Mouse (Mus musculus): ENCODE data around the gene 2510039O18Rik.

2510039O18Rik gene

DNA sequence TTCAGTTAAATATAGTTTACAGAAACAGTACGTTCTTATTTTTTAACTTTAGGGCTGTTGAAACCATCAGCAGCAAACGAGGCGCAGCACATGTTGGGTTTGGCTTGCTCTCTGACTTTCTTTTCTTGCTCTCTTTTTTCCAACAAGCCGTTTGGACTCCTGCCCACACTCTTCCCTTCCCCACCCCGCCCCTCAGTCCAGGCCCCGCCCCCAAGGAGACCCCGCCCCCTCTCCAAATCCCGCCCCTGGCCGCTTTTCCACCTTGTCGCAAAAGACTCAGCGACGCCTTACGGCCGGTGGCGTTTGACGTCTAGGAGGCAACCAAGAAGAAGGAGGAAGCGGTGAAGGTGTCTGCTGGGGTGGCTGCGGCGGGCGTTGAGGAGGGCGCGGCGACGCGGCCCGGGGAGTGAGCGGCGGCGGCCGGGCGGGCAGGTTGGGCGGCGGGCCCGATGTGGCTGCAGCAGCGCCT, at the start of gene 2510039O18Rik:
Gene 2510039O18Rik (plus strand): TSS at position 320 of the 469 bp plus-strand sequence.
- H3K36me3 ChIP-seq (ENCODE audit: control insufficient read depth, insufficient read depth, low read length, poor library complexity, severe bottlenecking), result peaks cover 6% of the 10 kb centered on the region
- DNase-seq (ENCODE audit: low read depth, low spot score), result peak; percentile 93
- H3K27me3 ChIP-seq (ENCODE audit: control insufficient read depth, insufficient read depth, low read length, poor library complexity, severe bottlenecking), result no peaks in the 10 kb centered on the region; the same call in 1 of the 2 replicates

DNA sequence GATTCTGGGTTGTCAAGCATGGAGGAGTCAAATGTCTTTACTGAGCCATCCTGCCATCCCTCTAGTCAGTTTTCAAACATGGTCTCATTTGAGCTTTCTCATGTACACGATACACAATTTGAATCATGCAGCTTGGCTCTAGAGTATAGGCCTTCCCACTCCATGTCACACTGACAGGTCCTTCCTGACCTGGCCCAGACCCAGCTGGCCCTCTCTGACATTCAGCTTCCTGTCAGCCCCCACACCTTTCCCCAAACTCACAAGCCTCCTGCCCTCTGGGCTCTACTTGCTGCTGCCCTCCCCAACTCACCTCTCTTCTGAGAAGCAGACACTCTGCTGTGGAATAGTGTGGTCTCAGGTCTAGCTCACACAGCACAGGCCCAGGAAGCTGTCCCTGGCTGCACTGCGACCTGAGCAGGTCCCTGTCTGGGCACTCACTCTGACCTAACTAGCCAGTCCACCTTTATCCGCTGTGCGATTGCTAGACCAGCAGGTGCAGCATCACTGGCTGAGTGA, 44.8 kb upstream of the 2510039O18Rik start:
- Histone ChIP-seq H3K36me3 (ENCODE audit: control insufficient read depth, insufficient read depth, low read length, poor library complexity, severe bottlenecking) (peaks cover 11% of the 10 kb centered on the region), H3K27me3 (ENCODE audit: control insufficient read depth, insufficient read depth, low read length, poor library complexity, severe bottlenecking) (no peaks in the 10 kb centered on the region)
- DNase-seq (ENCODE audit: low read depth, low spot score), result no peak

DNA sequence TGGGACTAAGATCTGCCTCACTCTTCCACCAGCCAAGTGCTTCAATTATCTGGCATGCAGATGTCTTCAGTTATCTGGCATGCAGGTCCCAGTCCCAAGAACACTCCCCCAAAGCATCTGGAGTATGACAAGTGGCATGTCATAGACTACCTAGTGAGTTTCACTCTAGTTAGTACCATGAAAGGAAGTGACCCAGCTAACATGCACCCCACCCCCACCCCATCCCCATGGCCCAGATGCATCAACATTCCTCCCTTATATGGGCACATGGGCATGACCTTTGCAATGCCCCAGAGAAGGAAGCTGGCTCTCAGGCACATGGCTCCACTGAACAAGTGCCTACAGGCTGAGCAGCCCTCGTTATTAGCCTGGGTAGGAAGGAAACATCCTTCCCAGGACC, 44.3 kb upstream of the 2510039O18Rik start:
- no peaks in the 10 kb centered on the region for H3K27me3 ChIP-seq (ENCODE audit: control insufficient read depth, insufficient read depth, low read length, poor library complexity, severe bottlenecking)
- no peak for DNase-seq (ENCODE audit: low read depth, low spot score)
- H3K36me3 ChIP-seq (ENCODE audit: control insufficient read depth, insufficient read depth, low read length, poor library complexity, severe bottlenecking), result peaks cover 10% of the 10 kb centered on the region

DNA sequence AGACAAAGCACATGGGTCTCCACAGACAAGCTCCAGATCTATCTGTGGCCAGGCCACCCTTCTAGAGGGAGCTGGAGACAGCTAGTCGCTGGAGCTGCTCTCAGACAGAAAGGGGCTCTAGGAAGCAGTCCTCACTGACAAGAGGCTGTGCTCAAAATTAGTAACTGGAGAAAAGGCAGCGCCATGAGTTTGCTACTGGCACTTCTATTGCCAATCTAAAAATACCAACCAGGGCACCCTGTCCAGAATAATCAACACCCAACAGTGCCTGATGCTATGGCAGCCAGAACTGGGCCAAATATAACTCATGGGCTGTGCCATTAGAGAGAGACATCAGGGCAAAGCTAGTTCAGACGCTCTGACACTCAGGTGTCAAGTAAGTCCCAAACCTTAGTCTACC, 43.3 kb upstream of the 2510039O18Rik start:
- no peak for DNase-seq (ENCODE audit: low read depth, low spot score)
- Histone ChIP-seq H3K27me3 (ENCODE audit: control insufficient read depth, insufficient read depth, low read length, poor library complexity, severe bottlenecking) (no peaks in the 10 kb centered on the region), H3K36me3 (ENCODE audit: control insufficient read depth, insufficient read depth, low read length, poor library complexity, severe bottlenecking) (peaks cover 10% of the 10 kb centered on the region)

DNA sequence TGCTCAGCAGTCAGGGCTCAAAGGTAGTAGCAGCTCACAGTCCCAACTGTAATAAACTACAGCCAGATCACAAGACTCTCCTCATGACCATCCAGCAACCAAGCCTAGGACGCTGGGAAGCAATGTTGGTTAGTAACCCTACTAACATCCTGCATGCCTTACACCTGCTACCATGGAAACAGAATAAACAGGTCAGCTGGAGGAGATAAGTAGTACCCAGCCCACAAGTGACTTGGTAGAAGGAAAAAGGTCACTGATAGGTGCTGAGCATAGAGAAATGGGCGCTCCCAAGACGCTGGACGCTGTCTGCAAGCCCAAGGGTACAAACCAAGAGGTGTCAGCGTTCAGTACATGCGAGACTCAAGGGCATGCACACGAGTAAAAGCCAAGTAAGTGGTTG, 40.2 kb upstream of the 2510039O18Rik start:
- DNase-seq (ENCODE audit: low read depth, low spot score), result no peak
- Histone ChIP-seq H3K27me3 (ENCODE audit: control insufficient read depth, insufficient read depth, low read length, poor library complexity, severe bottlenecking) (no peaks in the 10 kb centered on the region), H3K36me3 (ENCODE audit: control insufficient read depth, insufficient read depth, low read length, poor library complexity, severe bottlenecking) (peaks cover 7% of the 10 kb centered on the region)

DNA sequence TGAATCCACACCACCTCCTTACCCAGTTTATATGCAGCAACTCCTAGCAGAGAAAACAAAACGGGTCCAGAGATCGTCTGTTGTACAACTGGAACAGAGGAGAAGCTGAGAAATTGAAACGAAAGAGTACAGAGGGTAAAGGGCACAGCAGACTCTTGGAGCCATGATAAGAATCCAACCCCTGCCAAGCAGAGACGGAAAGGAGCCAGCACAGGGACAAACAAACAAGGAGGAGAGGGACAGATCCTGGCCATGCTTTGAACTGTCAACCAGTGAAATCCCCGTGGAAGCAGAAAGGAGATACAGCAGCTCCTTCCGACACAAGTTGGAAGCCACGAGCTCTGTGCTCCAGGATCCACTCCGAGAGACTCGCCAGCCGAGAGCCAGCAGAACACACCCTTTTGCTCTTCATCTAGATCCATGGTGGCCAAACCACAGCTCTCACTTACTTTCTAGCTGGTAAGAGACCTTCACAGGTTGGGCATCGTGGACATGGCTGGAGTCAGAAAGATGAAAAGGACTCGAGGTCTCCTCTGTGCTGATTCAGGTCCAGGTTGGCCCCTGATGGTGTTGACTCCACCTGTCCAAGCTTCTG, 37.7 kb upstream of the 2510039O18Rik start:
- no peaks in the 10 kb centered on the region for H3K27me3 ChIP-seq (ENCODE audit: control insufficient read depth, insufficient read depth, low read length, poor library complexity, severe bottlenecking)
- H3K36me3 ChIP-seq (ENCODE audit: control insufficient read depth, insufficient read depth, low read length, poor library complexity, severe bottlenecking), result no peaks in the 10 kb centered on the region; the same call in 1 of the 2 replicates
- no peak for DNase-seq (ENCODE audit: low read depth, low spot score)

DNA sequence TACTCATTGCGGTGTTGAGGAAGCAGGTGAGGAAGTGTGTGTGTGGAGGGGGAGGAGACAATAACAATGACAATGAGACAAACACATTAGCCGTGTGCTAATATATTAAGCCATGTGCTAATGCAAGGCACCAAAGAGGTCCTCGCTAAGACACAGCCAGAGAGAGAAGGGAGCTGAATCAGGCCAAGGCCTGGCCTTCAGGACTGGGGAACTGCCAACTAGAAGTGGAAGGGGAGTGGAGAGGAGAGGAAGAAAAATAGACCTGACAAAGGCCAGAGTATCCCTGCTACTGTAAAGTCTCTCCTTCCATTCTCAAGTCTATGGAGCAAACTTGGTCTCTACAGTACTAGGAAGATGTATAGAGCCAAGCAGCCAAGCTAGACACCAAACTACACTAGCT, 37.1 kb upstream of the 2510039O18Rik start:
- Histone ChIP-seq H3K36me3 (ENCODE audit: control insufficient read depth, insufficient read depth, low read length, poor library complexity, severe bottlenecking) (no peaks in the 10 kb centered on the region), H3K27me3 (ENCODE audit: control insufficient read depth, insufficient read depth, low read length, poor library complexity, severe bottlenecking) (no peaks in the 10 kb centered on the region)
- no peak for DNase-seq (ENCODE audit: low read depth, low spot score)

DNA sequence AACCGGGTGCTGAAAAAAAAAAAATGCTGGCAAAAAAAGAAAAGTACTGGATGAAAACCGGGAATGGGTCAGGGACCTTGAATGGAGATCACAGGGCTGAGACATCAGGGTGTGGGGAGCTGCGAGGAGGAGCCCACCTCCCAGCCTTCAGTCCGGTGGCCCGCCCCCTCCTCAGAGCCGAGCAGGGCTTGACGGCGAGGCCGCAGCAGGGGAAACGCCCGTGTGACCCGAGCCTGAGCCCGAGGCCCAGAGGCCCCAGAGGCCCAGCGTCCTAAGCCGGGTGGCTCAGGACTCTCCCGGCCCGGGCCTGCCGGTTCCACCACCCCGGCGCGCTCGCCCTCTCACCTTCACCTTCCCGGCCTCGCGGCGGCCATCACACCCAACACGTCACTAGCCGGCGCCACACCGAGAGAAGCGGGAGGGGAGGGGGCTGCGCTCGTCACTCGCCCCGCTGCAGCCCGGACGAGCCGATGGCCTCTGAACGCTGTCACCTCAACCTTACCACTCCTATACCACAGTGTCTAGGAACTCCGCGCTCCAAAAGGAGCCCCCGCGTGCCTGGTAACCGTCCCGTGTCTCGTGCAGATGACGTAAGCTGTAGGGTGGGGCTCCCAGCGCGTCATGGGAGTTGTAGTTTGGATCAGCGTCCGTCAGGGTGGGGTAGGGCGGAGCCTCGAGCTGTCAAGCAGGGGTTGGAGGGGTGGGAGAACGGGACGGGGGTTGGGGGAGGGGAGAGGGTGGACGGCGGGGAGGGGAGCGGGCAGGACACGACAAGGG, 36.2 kb upstream of the 2510039O18Rik start, which contains the start of gene Mfn2:
Gene Mfn2 (minus strand): TSS at position 392 of the 777 bp plus-strand sequence.
- Histone ChIP-seq H3K27me3 (ENCODE audit: control insufficient read depth, insufficient read depth, low read length, poor library complexity, severe bottlenecking) (no peaks in the 10 kb centered on the region), H3K36me3 (ENCODE audit: control insufficient read depth, insufficient read depth, low read length, poor library complexity, severe bottlenecking) (no peaks in the 10 kb centered on the region)
- DNase-seq (ENCODE audit: low read depth, low spot score), result peak; percentile 90

DNA sequence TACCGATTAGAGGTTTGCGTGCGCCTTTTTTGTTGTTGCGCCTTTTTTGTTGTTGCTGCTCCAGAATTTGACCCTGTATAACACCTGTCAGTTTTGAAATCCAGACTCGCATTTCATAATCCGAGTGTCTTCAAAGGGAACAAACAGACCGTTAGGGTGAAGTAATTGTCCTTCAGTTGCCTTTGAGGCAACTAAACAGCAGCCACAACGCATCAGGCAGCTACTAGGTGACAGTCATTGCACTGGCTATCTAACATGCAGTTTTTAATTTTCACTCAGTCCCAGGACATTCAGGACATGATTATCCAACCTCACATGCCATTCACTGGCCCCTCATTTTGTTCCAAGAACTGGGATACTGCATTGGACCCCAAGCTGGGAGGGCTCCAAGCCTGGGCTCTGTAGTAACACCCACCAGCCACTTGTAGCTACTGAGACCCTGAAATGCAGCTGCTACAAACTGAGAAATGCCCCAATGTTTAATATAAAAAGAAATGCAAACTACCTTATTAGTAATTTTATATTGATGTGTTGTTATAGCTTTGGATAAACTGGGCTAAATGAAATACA, 35.5 kb upstream of the 2510039O18Rik start:
- no peak for DNase-seq (ENCODE audit: low read depth, low spot score)
- H3K27me3 ChIP-seq (ENCODE audit: control insufficient read depth, insufficient read depth, low read length, poor library complexity, severe bottlenecking), result no peaks in the 10 kb centered on the region

DNA sequence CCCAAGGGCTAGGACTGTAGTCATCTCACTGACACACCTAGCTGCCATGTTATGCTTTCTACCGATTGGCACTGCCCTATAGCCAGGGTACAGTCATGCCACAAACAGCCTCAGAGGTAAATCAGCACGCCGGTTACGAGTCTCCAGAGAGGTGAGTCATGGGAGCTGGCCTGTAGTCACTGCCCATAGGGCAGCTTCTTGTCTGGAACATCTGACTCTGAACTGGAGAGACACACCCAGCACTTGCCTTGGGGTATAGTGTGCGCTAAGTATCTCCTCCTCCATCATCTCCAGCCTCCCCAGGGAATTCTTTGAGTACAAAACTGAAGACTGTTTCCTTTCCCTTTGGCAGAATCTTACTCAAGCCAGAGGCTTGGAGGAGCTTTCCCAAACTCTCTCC, 34.5 kb upstream of the 2510039O18Rik start:
- Histone ChIP-seq H3K27me3 (ENCODE audit: control insufficient read depth, insufficient read depth, low read length, poor library complexity, severe bottlenecking) (no peaks in the 10 kb centered on the region), H3K36me3 (ENCODE audit: control insufficient read depth, insufficient read depth, low read length, poor library complexity, severe bottlenecking) (no peaks in the 10 kb centered on the region)
- no peak for DNase-seq (ENCODE audit: low read depth, low spot score)

More for the DNA sequence above, 35.5 kb upstream of the 2510039O18Rik start:
- H3K36me3 ChIP-seq (ENCODE audit: control insufficient read depth, insufficient read depth, low read length, poor library complexity, severe bottlenecking), result no peaks in the 10 kb centered on the region

DNA sequence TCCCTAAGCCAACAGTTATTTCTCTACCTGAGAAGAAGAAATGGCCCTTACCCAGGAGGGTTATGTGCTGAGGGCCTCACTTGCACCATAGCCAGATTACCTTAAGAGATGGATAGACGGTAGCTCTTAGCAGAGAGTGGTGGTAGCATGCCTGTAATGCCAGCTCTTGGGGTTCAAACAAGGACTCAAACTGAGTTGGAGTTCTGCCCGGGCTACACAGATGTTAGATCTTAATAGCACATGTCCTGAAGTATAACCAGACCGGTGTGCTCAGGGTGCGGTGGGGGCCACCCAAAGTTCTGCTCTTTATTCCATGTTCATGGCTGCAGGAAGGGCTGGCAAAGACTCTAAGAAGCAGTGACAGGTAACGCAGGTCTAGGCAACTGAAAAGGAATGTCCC, 31.2 kb upstream of the 2510039O18Rik start:
- H3K36me3 ChIP-seq (ENCODE audit: control insufficient read depth, insufficient read depth, low read length, poor library complexity, severe bottlenecking), result no peaks in the 10 kb centered on the region
- DNase-seq (ENCODE audit: low read depth, low spot score), result no peak
- no peaks in the 10 kb centered on the region for H3K27me3 ChIP-seq (ENCODE audit: control insufficient read depth, insufficient read depth, low read length, poor library complexity, severe bottlenecking)

DNA sequence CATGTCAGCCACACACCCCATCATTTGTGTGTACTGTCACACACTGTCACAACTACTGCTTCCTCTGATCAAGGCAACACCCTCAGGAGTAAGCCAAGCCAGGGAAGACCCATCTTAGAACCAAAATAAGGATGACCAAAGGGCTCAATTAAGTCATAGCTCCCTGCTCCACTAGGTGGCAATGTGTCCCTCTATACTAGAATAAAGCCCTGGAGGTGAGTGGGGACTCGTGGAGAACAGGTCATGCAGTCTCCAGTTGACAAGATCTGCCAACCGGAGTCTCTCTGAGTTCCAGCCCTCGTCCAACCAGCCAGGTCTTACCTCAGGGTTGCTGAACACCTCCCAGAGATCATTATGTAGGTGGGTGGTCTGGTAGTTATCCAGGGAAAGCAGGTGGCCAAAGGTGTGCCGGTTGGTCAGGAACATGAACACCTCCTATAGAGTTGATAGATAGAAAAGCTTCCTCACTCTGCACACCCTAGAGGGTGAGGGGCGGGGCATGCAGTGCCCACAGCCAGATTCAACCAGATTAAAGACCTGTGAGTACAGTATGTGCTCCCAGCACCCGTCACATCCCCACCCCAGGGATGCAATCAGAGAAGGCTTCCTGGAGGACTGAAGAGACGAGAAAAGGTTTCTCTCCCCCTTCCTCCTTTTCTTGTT, 22.1 kb upstream of the 2510039O18Rik start:
- Histone ChIP-seq H3K27me3 (ENCODE audit: control insufficient read depth, insufficient read depth, low read length, poor library complexity, severe bottlenecking) (no peaks in the 10 kb centered on the region), H3K36me3 (ENCODE audit: control insufficient read depth, insufficient read depth, low read length, poor library complexity, severe bottlenecking) (no peaks in the 10 kb centered on the region; the same call in 1 of the 2 replicates)
- peak; percentile 54 for DNase-seq (ENCODE audit: low read depth, low spot score)

DNA sequence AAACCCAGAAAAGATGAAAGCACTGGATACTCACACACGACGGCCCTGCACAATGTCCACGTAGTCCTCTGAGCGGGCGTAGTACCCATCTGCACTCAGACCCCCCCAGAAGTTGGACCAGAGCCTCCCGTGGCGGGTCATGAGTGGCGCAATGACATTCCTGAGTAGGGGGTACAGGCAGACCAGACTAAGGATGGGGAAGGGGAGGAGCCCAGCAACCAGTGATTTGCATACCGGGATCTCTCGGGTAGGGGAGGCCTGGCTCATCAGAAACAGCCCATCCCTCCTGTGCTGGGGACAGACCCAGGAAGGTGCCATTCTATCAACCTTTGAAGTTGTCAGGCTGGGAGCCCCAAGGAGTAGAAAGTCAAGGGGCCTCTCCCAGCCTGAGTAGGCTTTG, 19.7 kb upstream of the 2510039O18Rik start:
- no peaks in the 10 kb centered on the region; the same call in 1 of the 2 replicates for H3K36me3 ChIP-seq (ENCODE audit: control insufficient read depth, insufficient read depth, low read length, poor library complexity, severe bottlenecking)
- DNase-seq (ENCODE audit: low read depth, low spot score), result no peak
- H3K27me3 ChIP-seq (ENCODE audit: control insufficient read depth, insufficient read depth, low read length, poor library complexity, severe bottlenecking), result no peaks in the 10 kb centered on the region

DNA sequence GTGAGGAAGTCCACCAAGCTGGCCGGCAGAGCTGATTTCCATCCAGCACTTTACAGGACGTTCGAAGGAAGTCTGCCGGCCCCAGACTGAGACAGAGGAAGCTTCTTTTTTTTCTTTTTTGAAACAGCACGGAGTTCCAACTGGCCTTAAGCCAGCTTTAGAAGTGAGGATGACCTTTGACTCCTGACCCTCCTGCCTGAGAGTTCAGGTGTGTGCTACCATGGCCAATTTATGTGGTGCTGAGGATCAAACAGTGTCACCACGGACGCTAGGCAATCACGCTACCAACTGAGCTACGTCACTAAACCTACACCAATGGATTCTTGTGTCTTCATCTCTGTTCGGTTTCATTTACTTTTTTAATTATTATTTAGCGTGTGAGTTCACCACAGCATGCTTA, 18.4 kb upstream of the 2510039O18Rik start:
- H3K36me3 ChIP-seq (ENCODE audit: control insufficient read depth, insufficient read depth, low read length, poor library complexity, severe bottlenecking), result no peaks in the 10 kb centered on the region; the same call in 1 of the 2 replicates
- no peaks in the 10 kb centered on the region for H3K27me3 ChIP-seq (ENCODE audit: control insufficient read depth, insufficient read depth, low read length, poor library complexity, severe bottlenecking)
- DNase-seq (ENCODE audit: low read depth, low spot score), result no peak
